Mouse (Mus musculus): ENCODE measurements around the gene Bcap29.
"Not testable (repeated sequence)": the region's sequence is repeated elsewhere in the genome, so short reads cannot be mapped to it uniquely, and the experiment has no call there.

Bcap29 gene

GRCm38 (mm10) chr12:31634343-31635239 is at the start of gene Bcap29:
Gene Bcap29 (minus strand): TSS chr12:31634658.
- DNase-seq: peak; percentile 82

GRCm38 (mm10) chr12:31667187-31667586 is 32.7 kb upstream of the Bcap29 start:
- no peak for DNase-seq

GRCm38 (mm10) chr12:31665999-31666398 is 31.5 kb upstream of the Bcap29 start:
- no peak for DNase-seq

- no peak for DNase-seq
Measured at GRCm38 (mm10) chr12:31656841-31657240, 22.4 kb upstream of the Bcap29 start.

GRCm38 (mm10) chr12:31654965-31655477 is 20.6 kb upstream of the Bcap29 start:
- no peak for DNase-seq

- DNase-seq: peak; percentile 98
Measured at GRCm38 (mm10) chr12:31654197-31654964, 19.9 kb upstream of the Bcap29 start, which contains the start of the genes Dus4l and Cog5. Gene Dus4l (minus strand): TSS chr12:31654826. Gene Cog5 (plus strand): TSS chr12:31654869.

- DNase-seq: no peak
Measured at GRCm38 (mm10) chr12:31653611-31654010, 19.2 kb upstream of the Bcap29 start.

- DNase-seq: no peak
Measured at GRCm38 (mm10) chr12:31635240-31635607, 766 bp upstream of the Bcap29 start.

- peak; percentile 35 for DNase-seq
Measured at GRCm38 (mm10) chr12:31633970-31634342, 502 bp downstream of the Bcap29 start.

- DNase-seq: not testable (repeated sequence)
Measured at GRCm38 (mm10) chr12:31628396-31628795, 6.1 kb downstream of the Bcap29 start.

- DNase-seq: no peak
Measured at GRCm38 (mm10) chr12:31625016-31625415, 9.4 kb downstream of the Bcap29 start.

- no peak for DNase-seq
Measured at GRCm38 (mm10) chr12:31620106-31620505, 14.4 kb downstream of the Bcap29 start.

- DNase-seq: no peak
Measured at GRCm38 (mm10) chr12:31613353-31613752, 21.1 kb downstream of the Bcap29 start.

- DNase-seq: no peak
Measured at GRCm38 (mm10) chr12:31608138-31608537, 26.3 kb downstream of the Bcap29 start.

GRCm38 (mm10) chr12:31604894-31605293 is 29.6 kb downstream of the Bcap29 start:
- DNase-seq: no peak

- DNase-seq: no peak
Measured at GRCm38 (mm10) chr12:31603586-31603985, 30.9 kb downstream of the Bcap29 start.

- no peak for DNase-seq
Measured at GRCm38 (mm10) chr12:31594296-31594695, 40.2 kb downstream of the Bcap29 start.

GRCm38 (mm10) chr12:31592011-31592410 is 42.4 kb downstream of the Bcap29 start:
- DNase-seq: no peak

- DNase-seq: no peak
Measured at GRCm38 (mm10) chr12:31583726-31584125, 50.7 kb downstream of the Bcap29 start.

- no peak for DNase-seq
Measured at GRCm38 (mm10) chr12:31582081-31582480, 52.4 kb downstream of the Bcap29 start.

- no peak for DNase-seq
Measured at GRCm38 (mm10) chr12:31581319-31581810, 53.1 kb downstream of the Bcap29 start.

- no peak for DNase-seq
Measured at GRCm38 (mm10) chr12:31580634-31581318, 53.7 kb downstream of the Bcap29 start.
